Mouse (Mus musculus) liver, postnatal 0 days (tissue): ENCODE results near the gene Slx4ip. TPM values are rescaled to one million over a fixed set of nuclear protein-coding genes. Genes with fewer than 3 reads are reported as not detected.

Experiments
- ATAC-seq: fragments of 200-750 bp; cut with Nextera tagmentation; 2 replicates; pipeline ENCODE4 v1.8.0; 2017; ENCODE audit warnings: mild to moderate bottlenecking, moderate library complexity
- DNase-seq: peaks from one replicate; pipeline ENCODE4 v3.0.0-alpha.2; 2016
- H3K27ac ChIP-seq: fragments of 300-500 bp; sonication (generic); 2 replicates; pipeline ENCODE4 v1.5.1; 2014; ENCODE audit warnings: antibody characterized with exemption, moderate library complexity, mild to moderate bottlenecking, low read depth
- H3K27me3 ChIP-seq: fragments of 300-500 bp; sonication (generic); 2 replicates; pipeline ENCODE4 v1.6.1; 2014; ENCODE audit warnings: low read length, control low read depth, mixed read lengths; ENCODE audit not compliant: insufficient read depth
- H3K36me3 ChIP-seq: fragments of 300-500 bp; sonication (generic); replicated peaks from 2 replicates; pipeline ENCODE4 v1.6.1; 2014; ENCODE audit warnings: mild to moderate bottlenecking, control low read depth, low read length, moderate library complexity, mixed read lengths; ENCODE audit not compliant: insufficient read depth
- H3K4me1 ChIP-seq: fragments of 300-500 bp; sonication (generic); 2 replicates; pipeline ENCODE4 v1.6.1; 2014; ENCODE audit warnings: antibody characterized with exemption, mild to moderate bottlenecking, control low read depth; ENCODE audit not compliant: insufficient read depth
- H3K4me2 ChIP-seq: fragments of 300-500 bp; sonication (generic); 2 replicates; pipeline ENCODE4 v1.6.1; 2014; ENCODE audit warnings: low read depth, mild to moderate bottlenecking, low read length, moderate library complexity, mixed read lengths
- H3K4me3 ChIP-seq: fragments of 300-500 bp; sonication (generic); 2 replicates; pipeline ENCODE4 v1.5.1; 2014; ENCODE audit warnings: low read depth, low read length
- H3K9ac ChIP-seq: fragments of 300-500 bp; sonication (generic); replicated peaks from 2 replicates; pipeline ENCODE4 v1.6.1; 2014; ENCODE audit warnings: mild to moderate bottlenecking, moderate library complexity
- H3K9me3 ChIP-seq: fragments of 300-500 bp; sonication (generic); 2 replicates; pipeline ENCODE4 v1.6.1; 2016; ENCODE audit warnings: mild to moderate bottlenecking, control low read depth, low read length, mixed read lengths
- CTCF ChIP-seq: sonication (generic); IDR thresholded peaks from 2 replicates; pipeline ENCODE4 v1.5.1; 2016; ENCODE audit warnings: antibody characterized with exemption, low read depth
- EP300 ChIP-seq: IDR thresholded peaks from 2 replicates; pipeline ENCODE4 v1.6.1; 2016; ENCODE audit warnings: antibody characterized with exemption, low read depth, mild to moderate bottlenecking
- WGBS: fragments of 180-500 bp; shearing (Covaris S2); extraction: QIAGEN DNeasy Blood & Tissue Kit; methylation state at CpG from one replicate; pipeline ENCODE4 v1.1.7; 2014; ENCODE audit not compliant: insufficient replicate concordance; 5-methylcytosine and 5-hydroxymethylcytosine counted together
- polyA plus RNA-seq: library from polyadenylated mRNA; unstranded; fragments of >200 nt; fragmentation: Nextera tagmentation; extraction: Ambion mirVana; gene quantifications from 2 replicates; pipeline ENCODE4 v1.2.1, GENCODE M21; 2015

Gene Slx4ip
- polyA plus RNA-seq, 1 experiment from 2014 or later, result 1.7 TPM

DNA sequence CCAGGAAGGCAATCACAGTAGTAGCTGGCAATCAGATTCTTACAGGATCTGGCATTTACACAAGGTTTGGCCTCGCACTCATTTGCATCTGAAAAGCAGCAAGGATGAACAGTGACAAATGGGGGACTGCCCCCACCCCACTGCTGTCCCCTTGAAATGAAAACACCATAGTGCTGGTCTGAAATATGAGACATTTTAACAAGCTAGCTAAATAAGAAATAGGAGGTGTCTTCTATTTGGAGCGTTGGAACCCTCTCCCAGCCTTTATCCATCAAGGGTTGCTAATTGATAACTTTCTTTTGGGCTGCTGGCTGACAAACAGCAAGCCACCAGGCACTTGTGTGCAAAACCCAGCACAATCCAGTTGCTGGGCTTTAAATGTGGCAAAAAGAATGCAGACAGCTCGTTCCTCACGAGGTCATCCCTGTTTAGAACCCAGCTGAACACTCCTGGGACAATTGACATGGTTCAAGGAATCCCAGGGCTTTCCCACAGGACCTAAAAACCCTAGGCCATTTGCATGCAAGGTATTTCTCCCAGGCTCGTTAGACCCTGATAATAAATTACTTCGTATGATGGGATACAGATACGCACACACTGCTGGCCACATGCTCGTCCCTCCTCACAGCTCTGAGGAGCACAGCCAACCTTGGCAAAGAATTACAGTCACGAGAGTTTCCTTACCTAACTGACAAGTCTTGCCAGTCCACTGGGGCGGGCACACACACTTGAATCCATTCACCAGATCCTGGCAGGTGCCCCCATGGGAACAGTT lies 201.7 kb downstream of the Slx4ip start:
- no peak for DNase-seq
- Histone ChIP-seq H3K36me3 (no peaks in the 10 kb centered on the region), H3K4me3 (no peak overlapping the region), H3K27me3 (no peaks in the 10 kb centered on the region), H3K27ac (no peak overlapping the region), H3K4me2 (no peak overlapping the region), H3K4me1 (no peaks in the 10 kb centered on the region), H3K9me3 (no peaks in the 10 kb centered on the region), H3K9ac (no peak overlapping the region)
- no peak for ATAC-seq
- TF ChIP-seq EP300 (no peak), CTCF (no peak)
- WGBS, result 72% methylated on average over 10 of the region's 10 CpGs

DNA sequence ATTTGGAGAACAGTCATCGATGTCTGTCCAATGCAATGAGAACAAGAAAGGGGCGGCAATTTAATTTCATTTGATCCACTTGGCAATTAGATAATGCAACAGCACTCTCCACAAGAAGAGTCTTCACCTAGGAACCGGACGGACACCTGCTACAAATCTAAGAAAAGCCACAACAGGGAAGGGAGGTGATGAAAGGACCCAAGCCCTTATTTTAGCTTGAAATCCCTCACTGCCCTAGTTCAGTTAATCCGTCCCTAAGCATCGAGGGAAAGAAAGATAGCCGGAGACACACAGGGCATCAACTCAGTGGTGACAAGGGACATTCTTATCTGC lies 202.2 kb downstream of the Slx4ip start:
- no peak for TF ChIP-seq CTCF
- H3K36me3 ChIP-seq, result no peaks in the 10 kb centered on the region
- 79% methylated on average over 7 of the region's 7 CpGs for WGBS
- H3K4me1 ChIP-seq, result no peaks in the 10 kb centered on the region
- no peaks in the 10 kb centered on the region for H3K27me3 ChIP-seq
- ATAC-seq (no peak), DNase-seq (no peak)
- H3K4me2 ChIP-seq, result no peak overlapping the region
- no peak overlapping the region for H3K27ac ChIP-seq
- no peak overlapping the region for H3K9ac ChIP-seq
- no peaks in the 10 kb centered on the region for H3K9me3 ChIP-seq
- no peak overlapping the region for H3K4me3 ChIP-seq

- TF ChIP-seq CTCF (no peak), EP300 (no peak)
- H3K27me3 ChIP-seq, result no peaks in the 10 kb centered on the region
- H3K27ac ChIP-seq, result no peak overlapping the region
- H3K4me2 ChIP-seq, result no peak overlapping the region
- H3K36me3 ChIP-seq, result no peaks in the 10 kb centered on the region
- H3K4me3 ChIP-seq, result no peak overlapping the region
- no peaks in the 10 kb centered on the region for H3K9me3 ChIP-seq
- DNase-seq (no peak), ATAC-seq (no peak)
- H3K9ac ChIP-seq, result no peak overlapping the region
- no peaks in the 10 kb centered on the region for H3K4me1 ChIP-seq
- 82% methylated on average over 8 of the region's 8 CpGs for WGBS
These were observed 203.3 kb downstream of the Slx4ip start for GRCm38 (mm10) chr2:137094301-137094700.

GRCm38 (mm10) chr2:137096981-137097460 lies 206.0 kb downstream of the Slx4ip start:
- Histone ChIP-seq H3K36me3 (no peaks in the 10 kb centered on the region), H3K4me3 (no peak overlapping the region), H3K9ac (no peak overlapping the region), H3K27ac (no peak overlapping the region), H3K9me3 (no peaks in the 10 kb centered on the region), H3K4me2 (no peak overlapping the region), H3K4me1 (no peaks in the 10 kb centered on the region), H3K27me3 (no peaks in the 10 kb centered on the region)
- no peak for DNase-seq
- no peak for ATAC-seq
- no peak for TF ChIP-seq CTCF
- TF ChIP-seq EP300, result no peak
- WGBS, result 48% methylated on average over 5 of the region's 5 CpGs

- no peaks in the 10 kb centered on the region for H3K9me3 ChIP-seq
- H3K4me2 ChIP-seq, result no peak overlapping the region
- no peak for ATAC-seq
- H3K27me3 ChIP-seq, result no peaks in the 10 kb centered on the region
- H3K9ac ChIP-seq, result no peak overlapping the region
- H3K4me3 ChIP-seq, result no peak overlapping the region
- WGBS, result 62% methylated on average over 11 of the region's 11 CpGs
- no peak for TF ChIP-seq CTCF
- no peak for TF ChIP-seq EP300
- DNase-seq, result no peak
- H3K36me3 ChIP-seq, result no peaks in the 10 kb centered on the region
- no peaks in the 10 kb centered on the region for H3K4me1 ChIP-seq
- no peak overlapping the region for H3K27ac ChIP-seq
These were observed 207.4 kb downstream of the Slx4ip start for GRCm38 (mm10) chr2:137098269-137099035.

- no peak for DNase-seq
- H3K4me3 ChIP-seq, result no peak overlapping the region
- no peaks in the 10 kb centered on the region for H3K9me3 ChIP-seq
- ATAC-seq, result no peak
- no peak overlapping the region for H3K4me2 ChIP-seq
- 44% methylated on average over 6 of the region's 6 CpGs for WGBS
- H3K4me1 ChIP-seq, result no peaks in the 10 kb centered on the region
- H3K9ac ChIP-seq, result no peak overlapping the region
- no peaks in the 10 kb centered on the region for H3K27me3 ChIP-seq
- H3K27ac ChIP-seq, result no peak overlapping the region
- TF ChIP-seq CTCF (no peak), EP300 (no peak)
- no peaks in the 10 kb centered on the region for H3K36me3 ChIP-seq
These were observed 208.3 kb downstream of the Slx4ip start for GRCm38 (mm10) chr2:137099211-137099734.
